Comparison of ENCODE assay signal across 7 mouse cellular contexts in the genomic region with DNA sequence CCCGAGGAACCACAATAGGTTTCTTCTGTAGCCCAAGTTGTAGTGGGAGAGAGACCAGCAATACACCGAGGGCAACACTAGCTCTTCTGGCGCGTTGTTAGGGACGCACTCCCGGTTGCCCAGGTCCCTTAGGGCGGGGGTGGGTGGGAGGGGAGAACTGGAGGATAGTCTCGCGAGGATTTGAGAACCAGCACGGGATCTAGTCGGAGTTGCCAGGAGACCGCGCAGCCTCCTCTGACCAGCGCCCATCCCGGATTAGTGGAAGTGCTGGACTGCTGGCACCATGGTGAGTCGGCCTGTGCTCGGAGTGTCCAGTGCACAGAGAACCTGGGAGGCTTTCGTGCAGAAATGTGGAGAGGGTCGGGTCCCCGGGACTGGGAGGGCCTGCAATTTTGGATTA. TPM values are rescaled to one million over a fixed set of nuclear protein-coding genes. Genes with fewer than 3 reads are reported as not detected.
DNase-seq lines count a peak whose midpoint lies in the region; ATAC-seq lines count a peak whose summit lies in the region.

A gene (plus strand): TSS at position 168 of the 400 bp plus-strand sequence.

- intact Hi-C loops in left cerebral cortex, postnatal 25 days (cut with DNase I), result no loop called here

- H3K9ac ChIP-seq in intestine, embryonic 15.5 days, result peak within 1 kb of the TSS; percentile 75

- peak within 1 kb of the TSS; percentile 79 for H3K4me3 ChIP-seq in intestine, embryonic 15.5 days (replicated peaks)
- peak within 1 kb of the TSS; percentile 80 for H3K4me3 ChIP-seq in midbrain, embryonic 10.5 days

- no peaks in the 10 kb centered on the region for H3K9me3 ChIP-seq in intestine, embryonic 15.5 days
- no peaks in the 10 kb centered on the region for H3K9me3 ChIP-seq in midbrain, embryonic 10.5 days (replicated peaks)

- peaks cover 20% of the 10 kb centered on the region for H3K4me1 ChIP-seq in intestine, embryonic 15.5 days (replicated peaks)
- H3K4me1 ChIP-seq in midbrain, embryonic 10.5 days, result peaks cover 45% of the 10 kb centered on the region

- peaks cover 9% of the 10 kb centered on the region for H3K36me3 ChIP-seq in intestine, embryonic 15.5 days
- peaks cover 36% of the 10 kb centered on the region for H3K36me3 ChIP-seq in midbrain, embryonic 10.5 days

- H3K27ac ChIP-seq in intestine, embryonic 15.5 days, result no peak within 1 kb of the TSS; the same call in 1 of the 2 replicates
- peak within 1 kb of the TSS; percentile 87 for H3K27ac ChIP-seq in midbrain, embryonic 10.5 days (replicated peaks)

- peak; percentile 97 for ATAC-seq in intestine, embryonic 15.5 days

- DNase-seq in adrenal gland, adult 18-20 months (ENCODE audit: low spot score in 2 of 2), result peak; percentile 77 to 79
- DNase-seq in embryo, embryonic 11 days, result peak; percentile 97
- peak; percentile 90 for DNase-seq in gastrocnemius, postnatal 25 days
- peak; percentile 90 to 95 for DNase-seq in left cerebral cortex, postnatal 25 days (ENCODE audit: low spot score in 2 of 2)
- DNase-seq in midbrain, embryonic 10.5 days (ENCODE audit: low spot score), result peak; percentile 95
- DNase-seq in right cerebral cortex, postnatal 4 days, result peak; percentile 82

- peaks cover 30% of the 10 kb centered on the region for H3K27me3 ChIP-seq in intestine, embryonic 15.5 days (replicated peaks)
- H3K27me3 ChIP-seq in midbrain, embryonic 10.5 days (ENCODE audit: low read depth, poor library complexity, severe bottlenecking), result peaks cover 39% of the 10 kb centered on the region

- H3K4me2 ChIP-seq in intestine, embryonic 15.5 days (replicated peaks), result peak within 1 kb of the TSS; percentile 83

- WGBS in intestine, embryonic 15.5 days, result under 1% methylated on average over 20 of the region's 20 CpGs
- WGBS in midbrain, embryonic 10.5 days, result under 1% methylated on average over 20 of the region's 20 CpGs

RNA-seq across cellular contexts. Expression of the gene that starts here (rescaled TPM):
- total RNA-seq in adrenal gland, adult 18-20 months (2021), result 10 to 100 TPM; 12.8 to 14.5 TPM
- 1 to 10 TPM; 3.5 to 4.0 TPM for total RNA-seq in gastrocnemius, postnatal 25 days (2021)
- polyA plus RNA-seq in intestine, embryonic 15.5 days (2015; fragmentation: Nextera tagmentation; extraction: Ambion mirVana), result 20.3 and 21.7 TPM in 2 replicates
- 10 to 100 TPM; 26.8 to 27.1 TPM for total RNA-seq in left cerebral cortex, postnatal 25 days (2021)
- polyA plus RNA-seq in midbrain, embryonic 10.5 days (2016; fragmentation: Nextera tagmentation; extraction: Ambion mirVana), result 42.5 and 43.0 TPM in 2 replicates
